Mouse (Mus musculus): ENCODE data around the gene Spaca3. TPM values are rescaled to one million over a fixed set of nuclear protein-coding genes. Genes with fewer than 3 reads are reported as not detected.

Gene Spaca3
- polyA plus RNA-seq, 1 experiment from 2014 or later: not detected

GRCm38 (mm10) chr11:80906456-80906855 lies 48.3 kb downstream of the Spaca3 start:
- Histone ChIP-seq H3K4me2 (ENCODE audit: low read length) (no peak overlapping the region), H3K4me1 (ENCODE audit: control insufficient read depth, insufficient read depth, low read length) (no peaks in the 10 kb centered on the region), H3K9me3 (replicated peaks; ENCODE audit: control insufficient read depth, low read length, poor library complexity, severe bottlenecking) (no peaks in the 10 kb centered on the region), H3K27ac (ENCODE audit: low read length) (no peak overlapping the region), H3K9ac (ENCODE audit: low read depth, low read length) (no peak overlapping the region), H3K36me3 (ENCODE audit: control insufficient read depth, insufficient read depth, low read length) (no peaks in the 10 kb centered on the region), H3K4me3 (ENCODE audit: low read depth, low read length) (no peak overlapping the region), H3K27me3 (ENCODE audit: control insufficient read depth, insufficient read depth, low read depth, low read length) (no peaks in the 10 kb centered on the region)
- WGBS: 31% methylated on average over 4 of the region's 4 CpGs
- ATAC-seq: no peak

DNA sequence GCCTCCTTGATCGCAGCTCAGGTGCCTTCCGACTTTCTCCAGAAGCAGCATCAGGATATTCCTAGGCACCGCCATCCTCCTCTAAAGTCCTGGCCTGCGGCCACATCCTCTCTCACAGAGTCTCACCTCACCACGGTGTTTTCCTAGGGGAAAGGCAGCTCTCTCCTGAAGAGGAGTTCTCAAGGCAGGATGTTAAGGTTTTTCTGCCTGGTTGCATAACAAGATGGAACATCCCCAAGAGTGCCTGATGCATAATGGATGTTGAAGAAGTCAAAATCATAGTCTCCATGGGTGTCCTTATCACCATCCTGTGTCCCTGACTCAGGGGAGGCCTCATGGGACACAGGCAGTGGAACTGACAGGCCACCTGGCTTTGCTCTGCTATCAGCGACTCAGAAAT lies 49.7 kb downstream of the Spaca3 start:
- Histone ChIP-seq H3K9ac (ENCODE audit: low read depth, low read length) (no peak overlapping the region), H3K4me1 (ENCODE audit: control insufficient read depth, insufficient read depth, low read length) (no peaks in the 10 kb centered on the region), H3K36me3 (ENCODE audit: control insufficient read depth, insufficient read depth, low read length) (no peaks in the 10 kb centered on the region), H3K9me3 (replicated peaks; ENCODE audit: control insufficient read depth, low read length, poor library complexity, severe bottlenecking) (no peaks in the 10 kb centered on the region), H3K4me2 (ENCODE audit: low read length) (no peak overlapping the region), H3K27me3 (ENCODE audit: control insufficient read depth, insufficient read depth, low read depth, low read length) (no peaks in the 10 kb centered on the region), H3K4me3 (ENCODE audit: low read depth, low read length) (no peak overlapping the region), H3K27ac (ENCODE audit: low read length) (no peak overlapping the region)
- 93% methylated on average over 6 of the region's 6 CpGs for WGBS
- no peak for ATAC-seq

DNA sequence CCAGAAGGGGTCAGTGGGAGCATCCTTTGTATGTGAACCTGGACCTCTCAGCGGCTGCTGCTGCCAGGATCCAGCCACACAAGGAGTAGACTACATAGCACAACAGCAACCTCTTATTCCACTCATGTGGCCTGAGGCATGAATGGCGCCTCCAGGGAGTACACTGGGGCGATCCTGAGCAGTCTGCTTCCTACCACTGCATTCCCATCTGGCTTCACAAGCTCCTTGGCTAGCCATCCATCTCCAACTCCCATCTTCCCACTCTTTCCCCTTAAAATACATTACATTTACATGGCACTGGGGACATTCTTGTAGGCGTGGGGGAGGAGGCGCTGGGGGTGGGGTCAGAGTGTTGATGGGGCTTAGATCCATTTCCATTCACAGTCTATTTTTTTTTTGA lies 54.6 kb downstream of the Spaca3 start:
- peaks cover 4% of the 10 kb centered on the region; the same call in 1 of the 2 replicates for H3K36me3 ChIP-seq (ENCODE audit: control insufficient read depth, insufficient read depth, low read length)
- no peaks in the 10 kb centered on the region for H3K27me3 ChIP-seq (ENCODE audit: control insufficient read depth, insufficient read depth, low read depth, low read length)
- ATAC-seq: no peak
- H3K4me2 ChIP-seq (ENCODE audit: low read length): no peak overlapping the region
- H3K4me1 ChIP-seq (ENCODE audit: control insufficient read depth, insufficient read depth, low read length): no peaks in the 10 kb centered on the region
- H3K9me3 ChIP-seq (replicated peaks; ENCODE audit: control insufficient read depth, low read length, poor library complexity, severe bottlenecking): no peaks in the 10 kb centered on the region; the same call in 1 of the 2 replicates
- no peak overlapping the region for H3K27ac ChIP-seq (ENCODE audit: low read length)
- H3K4me3 ChIP-seq (ENCODE audit: low read depth, low read length): no peak overlapping the region
- WGBS: 86% methylated on average over 5 of the region's 5 CpGs
- no peak overlapping the region for H3K9ac ChIP-seq (ENCODE audit: low read depth, low read length)

GRCm38 (mm10) chr11:80913408-80914024 lies 55.4 kb downstream of the Spaca3 start:
- H3K4me1 ChIP-seq (ENCODE audit: control insufficient read depth, insufficient read depth, low read length): no peaks in the 10 kb centered on the region
- no peak overlapping the region for H3K9ac ChIP-seq (ENCODE audit: low read depth, low read length)
- H3K9me3 ChIP-seq (replicated peaks; ENCODE audit: control insufficient read depth, low read length, poor library complexity, severe bottlenecking): no peaks in the 10 kb centered on the region; the same call in 1 of the 2 replicates
- peaks cover 4% of the 10 kb centered on the region; the same call in 1 of the 2 replicates for H3K36me3 ChIP-seq (ENCODE audit: control insufficient read depth, insufficient read depth, low read length)
- no peak for ATAC-seq
- no peak overlapping the region for H3K4me3 ChIP-seq (ENCODE audit: low read depth, low read length)
- H3K27ac ChIP-seq (ENCODE audit: low read length): no peak overlapping the region
- no peak overlapping the region for H3K4me2 ChIP-seq (ENCODE audit: low read length)
- 47% methylated on average over 4 of the region's 4 CpGs for WGBS
- no peaks in the 10 kb centered on the region for H3K27me3 ChIP-seq (ENCODE audit: control insufficient read depth, insufficient read depth, low read depth, low read length)

Other genes starting within 250 kb of the Spaca3 start
- gene Myo1d, start 78.3 kb upstream of the Spaca3 start, polyA plus RNA-seq (2015; fragmentation: Nextera tagmentation; extraction: Ambion mirVana): 2.7 and 2.9 TPM in 2 replicates
- 18.6 and 19.6 TPM in 2 replicates for gene Tmem98, start 48.2 kb upstream of the Spaca3 start, polyA plus RNA-seq (2015; fragmentation: Nextera tagmentation; extraction: Ambion mirVana)